Mouse (Mus musculus) liver, embryonic 14.5 days (tissue): Measurements from ENCODE around the gene Ascc3. TPM values are rescaled to one million over a fixed set of nuclear protein-coding genes. Genes with fewer than 3 reads are reported as not detected.

Source experiments
- ATAC-seq: fragments of 200-750 bp; cut with Nextera tagmentation; 2 replicates; pipeline ENCODE4 v1.8.0; 2017; ENCODE audit warnings: moderate number of reproducible peaks, mild to moderate bottlenecking, moderate library complexity; ENCODE audit not compliant: insufficient read depth
- DNase-seq, 3 experiments: peaks; one replicate each; pipeline ENCODE4 v3.0.0-alpha.2; 2012 to 2013; ENCODE audit warnings: low read depth in 3 of 3, low spot score in 3 of 3
- H3K27ac ChIP-seq: fragments of 300-500 bp; sonication (generic); 2 replicates; pipeline ENCODE4 v1.5.1; 2014; ENCODE audit warnings: moderate library complexity, mild to moderate bottlenecking, control low read depth, inconsistent platforms
- H3K27me3 ChIP-seq: fragments of 300-500 bp; sonication (generic); 2 replicates; pipeline ENCODE4 v1.6.1; 2014; ENCODE audit warnings: mild to moderate bottlenecking, low read length, moderate library complexity; ENCODE audit not compliant: control insufficient read depth, insufficient read depth
- H3K36me3 ChIP-seq: fragments of 300-500 bp; sonication (generic); replicated peaks from 2 replicates; pipeline ENCODE4 v1.6.1; 2014; ENCODE audit warnings: low read depth; ENCODE audit not compliant: control insufficient read depth, insufficient read depth
- H3K4me1 ChIP-seq, 2 experiments: fragments of 200-500 bp in 1 of 2; fragments of 300-500 bp in 1 of 2; sonication (generic) in 1 of 2; replicated peaks; 2 replicates each; pipeline ENCODE4 v1.6.1; 2012 to 2014; ENCODE audit warnings: antibody characterized with exemption in 1 of 2, inconsistent platforms in 1 of 2, low read length in 1 of 2; ENCODE audit not compliant: control insufficient read depth in 2 of 2, insufficient read depth in 2 of 2
- H3K4me2 ChIP-seq: fragments of 300-500 bp; sonication (generic); 2 replicates; pipeline ENCODE4 v1.6.1; 2014; ENCODE audit warnings: low read depth, mild to moderate bottlenecking, control low read depth, moderate library complexity
- H3K4me3 ChIP-seq, 2 experiments: fragments of 200-500 bp in 1 of 2; fragments of 300-500 bp in 1 of 2; sonication (generic) in 1 of 2; 2 replicates each; pipeline ENCODE4 v1.5.1; 2012 to 2014; ENCODE audit warnings: low read depth in 2 of 2, low read length in 2 of 2, mild to moderate bottlenecking in 2 of 2, control low read depth in 1 of 2, inconsistent platforms in 1 of 2, moderate library complexity in 1 of 2; ENCODE audit not compliant: insufficient read depth in 1 of 2
- H3K9ac ChIP-seq: fragments of 300-500 bp; sonication (generic); replicated peaks from 2 replicates; pipeline ENCODE4 v1.6.1; 2014; ENCODE audit warnings: mild to moderate bottlenecking, control low read depth, moderate library complexity
- H3K9me3 ChIP-seq: fragments of 300-500 bp; sonication (generic); 2 replicates; pipeline ENCODE4 v1.6.1; 2016; ENCODE audit warnings: low read length, mixed read lengths; ENCODE audit not compliant: control insufficient read depth
- CTCF ChIP-seq: IDR thresholded peaks from 2 replicates; pipeline ENCODE4 v1.5.1; 2016; ENCODE audit warnings: antibody characterized with exemption, low read depth, control low read depth
- EP300 ChIP-seq: IDR thresholded peaks from 2 replicates; pipeline ENCODE4 v1.6.1; 2016; ENCODE audit warnings: antibody characterized with exemption, low read depth
- WGBS: fragments of 180-500 bp; shearing (Covaris S2); extraction: QIAGEN DNeasy Blood & Tissue Kit; methylation state at CpG from one replicate; pipeline ENCODE4 v1.1.7; 2014; ENCODE audit not compliant: insufficient replicate concordance; 5-methylcytosine and 5-hydroxymethylcytosine counted together
- polyA plus RNA-seq, 2 experiments: library from polyadenylated mRNA; depleted of rRNA in 1 of 2; stranded (reverse) in 1 of 2; unstranded in 1 of 2; fragments of >200 nt; fragmentation: Nextera tagmentation in 1 of 2; extraction: Ambion mirVana in 1 of 2; gene quantifications; 2 replicates each; pipeline versions ENCODE4 v1.2.1 to v1.2.3; 2012 to 2014

Gene Ascc3
- polyA plus RNA-seq, 2 experiments, result 12.2 to 13.7 TPM

DNA sequence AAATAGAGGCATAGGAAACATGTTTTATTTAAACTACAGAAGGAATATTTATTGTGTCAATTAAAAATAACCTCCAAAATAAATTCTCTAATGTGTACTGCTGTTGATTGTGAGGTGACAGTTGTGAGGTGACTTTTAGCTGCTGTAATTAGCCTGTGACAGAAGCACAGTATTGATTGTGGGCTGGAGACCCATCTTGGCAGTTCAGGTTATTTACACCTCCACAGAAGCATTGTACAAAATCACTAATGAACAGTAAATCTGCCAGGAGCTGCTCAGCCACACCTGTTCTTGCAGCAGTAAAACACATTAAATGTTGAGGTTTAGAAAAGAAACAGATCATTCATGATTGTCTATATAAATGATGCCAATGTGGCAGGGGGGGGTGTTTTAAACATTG lies 141.0 kb downstream of the Ascc3 start:
- H3K4me2 ChIP-seq, result no peak overlapping the region
- no peak overlapping the region for H3K4me3 ChIP-seq
- TF ChIP-seq CTCF, result no peak
- no peak for TF ChIP-seq EP300
- ATAC-seq, result no peak
- H3K36me3 ChIP-seq, result peaks cover 6% of the 10 kb centered on the region
- no peak for DNase-seq
- H3K9ac ChIP-seq, result no peak overlapping the region
- H3K27me3 ChIP-seq, result no peaks in the 10 kb centered on the region
- no peaks in the 10 kb centered on the region for H3K4me1 ChIP-seq
- no peaks in the 10 kb centered on the region for H3K9me3 ChIP-seq
- H3K27ac ChIP-seq, result no peak overlapping the region

DNA sequence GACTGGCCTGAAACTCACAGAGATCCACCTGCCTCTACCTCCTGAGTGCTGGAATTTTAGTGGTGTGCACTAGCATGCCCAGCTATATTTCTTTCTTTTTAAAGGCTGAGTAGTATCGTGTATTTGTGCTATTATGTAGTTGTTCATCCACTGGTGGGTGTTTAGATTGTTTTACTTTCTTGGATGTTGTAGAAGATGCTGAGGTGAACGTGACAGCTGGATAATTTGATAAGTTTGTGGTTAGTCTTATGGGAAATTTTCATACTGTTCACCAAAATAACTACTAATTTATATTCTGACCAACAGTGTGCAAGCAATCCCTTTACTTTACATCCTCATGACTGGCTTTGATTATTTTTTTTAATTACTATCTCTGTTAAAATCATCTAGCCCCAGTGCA lies 169.6 kb downstream of the Ascc3 start:
- TF ChIP-seq EP300 (no peak), CTCF (no peak)
- 31% methylated on average over 2 of the region's 2 CpGs for WGBS
- ATAC-seq (no peak), DNase-seq (no peak)
- Histone ChIP-seq H3K9ac (no peak overlapping the region), H3K9me3 (no peaks in the 10 kb centered on the region), H3K4me3 (no peak overlapping the region), H3K27ac (no peak overlapping the region), H3K27me3 (no peaks in the 10 kb centered on the region), H3K36me3 (no peaks in the 10 kb centered on the region), H3K4me1 (no peaks in the 10 kb centered on the region), H3K4me2 (no peak overlapping the region)

DNA sequence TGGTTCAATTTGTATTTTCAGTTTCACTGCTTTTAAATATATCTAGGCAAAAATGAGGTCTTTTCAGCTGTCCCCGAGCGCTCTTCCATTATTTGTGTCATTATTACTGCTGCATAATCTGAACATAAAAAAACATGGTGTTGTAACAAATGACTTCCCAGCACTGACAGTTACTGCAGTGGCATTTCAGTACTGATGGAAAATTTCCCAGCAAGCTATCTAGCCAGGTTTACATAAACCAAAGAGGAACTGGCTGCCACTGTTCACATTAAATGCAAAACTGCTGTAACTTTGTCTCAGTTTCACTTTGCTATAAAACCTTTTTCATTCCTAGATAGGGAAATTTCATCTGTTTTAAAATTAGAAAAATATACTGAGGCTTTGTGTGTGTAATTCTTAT lies 170.5 kb downstream of the Ascc3 start:
- DNase-seq, result no peak

DNA sequence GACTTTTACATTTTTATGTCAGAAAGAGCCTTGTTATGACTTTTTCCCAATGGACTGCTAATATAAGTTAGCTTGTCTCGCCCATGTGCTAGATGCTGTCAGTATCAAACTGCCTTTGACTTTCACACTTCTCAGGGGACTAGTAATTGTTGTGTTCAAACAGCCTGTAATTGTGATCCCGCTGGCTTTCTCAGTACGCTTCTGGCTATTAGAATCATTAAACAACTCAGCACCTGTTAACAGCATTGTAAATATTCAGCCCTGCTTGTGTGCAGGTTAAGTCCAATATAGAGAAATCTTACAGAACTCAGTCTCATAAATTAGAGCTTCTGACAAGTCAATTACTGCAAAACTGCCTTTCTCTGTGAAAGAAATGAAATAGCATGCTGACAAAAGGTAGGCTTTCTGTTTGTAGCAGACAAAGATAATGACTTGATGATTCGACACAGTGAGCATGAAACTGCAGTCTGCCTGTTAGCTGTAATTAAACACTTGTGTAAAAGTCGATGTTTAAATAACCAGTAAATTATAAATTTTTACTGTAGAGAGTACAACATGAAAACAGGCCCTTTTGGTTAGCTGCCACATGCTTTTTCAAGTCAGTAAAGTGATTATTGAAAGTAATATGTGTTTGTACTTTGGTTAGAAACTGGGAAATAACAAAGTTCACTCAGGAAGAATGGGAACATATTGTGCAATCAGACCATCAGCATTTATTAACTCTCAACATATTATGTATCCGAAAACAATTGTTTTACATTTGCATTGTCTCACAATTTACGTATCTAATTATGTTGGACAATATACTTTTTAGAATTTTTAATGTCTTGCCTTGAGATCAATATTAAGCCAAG lies 171.2 kb downstream of the Ascc3 start:
- H3K4me3 ChIP-seq, result no peak overlapping the region
- TF ChIP-seq CTCF, result no peak
- TF ChIP-seq EP300, result no peak
- no peak overlapping the region for H3K9ac ChIP-seq
- no peaks in the 10 kb centered on the region for H3K9me3 ChIP-seq
- H3K4me1 ChIP-seq, result no peaks in the 10 kb centered on the region
- ATAC-seq, result no peak
- DNase-seq, result no peak
- no peak overlapping the region for H3K27ac ChIP-seq
- 70% methylated on average over 7 of the region's 7 CpGs for WGBS
- no peaks in the 10 kb centered on the region for H3K27me3 ChIP-seq
- no peaks in the 10 kb centered on the region for H3K36me3 ChIP-seq
- no peak overlapping the region for H3K4me2 ChIP-seq

More for the DNA sequence above, 170.5 kb downstream of the Ascc3 start:
- TF ChIP-seq EP300 (no peak), CTCF (no peak)
- H3K27me3 ChIP-seq, result no peaks in the 10 kb centered on the region
- H3K4me2 ChIP-seq, result no peak overlapping the region
- no peaks in the 10 kb centered on the region for H3K9me3 ChIP-seq
- no peak overlapping the region for H3K9ac ChIP-seq
- H3K27ac ChIP-seq, result no peak overlapping the region
- no peaks in the 10 kb centered on the region for H3K36me3 ChIP-seq
- H3K4me3 ChIP-seq, result no peak overlapping the region
- no peaks in the 10 kb centered on the region for H3K4me1 ChIP-seq
- ATAC-seq, result no peak
- WGBS, result 79% methylated on average over 2 of the region's 2 CpGs

GRCm38 (mm10) chr10:50772811-50773210 lies 180.3 kb downstream of the Ascc3 start:
- ATAC-seq, result no peak
- no peak overlapping the region for H3K27ac ChIP-seq
- H3K36me3 ChIP-seq, result no peaks in the 10 kb centered on the region
- H3K4me1 ChIP-seq, result no peaks in the 10 kb centered on the region
- TF ChIP-seq CTCF, result no peak
- TF ChIP-seq EP300, result no peak
- DNase-seq, result no peak
- no peak overlapping the region for H3K4me3 ChIP-seq
- H3K9ac ChIP-seq, result no peak overlapping the region
- 82% methylated on average over 2 of the region's 2 CpGs for WGBS
- no peak overlapping the region for H3K4me2 ChIP-seq
- H3K9me3 ChIP-seq, result no peaks in the 10 kb centered on the region
- no peaks in the 10 kb centered on the region for H3K27me3 ChIP-seq
